Mouse (Mus musculus): ENCODE results near the gene Trp53tg5. TPM values are rescaled to one million over a fixed set of nuclear protein-coding genes. Genes with fewer than 3 reads are reported as not detected.

The Trp53tg5 gene
- polyA plus RNA-seq, 1 experiment, result not detected

DNA sequence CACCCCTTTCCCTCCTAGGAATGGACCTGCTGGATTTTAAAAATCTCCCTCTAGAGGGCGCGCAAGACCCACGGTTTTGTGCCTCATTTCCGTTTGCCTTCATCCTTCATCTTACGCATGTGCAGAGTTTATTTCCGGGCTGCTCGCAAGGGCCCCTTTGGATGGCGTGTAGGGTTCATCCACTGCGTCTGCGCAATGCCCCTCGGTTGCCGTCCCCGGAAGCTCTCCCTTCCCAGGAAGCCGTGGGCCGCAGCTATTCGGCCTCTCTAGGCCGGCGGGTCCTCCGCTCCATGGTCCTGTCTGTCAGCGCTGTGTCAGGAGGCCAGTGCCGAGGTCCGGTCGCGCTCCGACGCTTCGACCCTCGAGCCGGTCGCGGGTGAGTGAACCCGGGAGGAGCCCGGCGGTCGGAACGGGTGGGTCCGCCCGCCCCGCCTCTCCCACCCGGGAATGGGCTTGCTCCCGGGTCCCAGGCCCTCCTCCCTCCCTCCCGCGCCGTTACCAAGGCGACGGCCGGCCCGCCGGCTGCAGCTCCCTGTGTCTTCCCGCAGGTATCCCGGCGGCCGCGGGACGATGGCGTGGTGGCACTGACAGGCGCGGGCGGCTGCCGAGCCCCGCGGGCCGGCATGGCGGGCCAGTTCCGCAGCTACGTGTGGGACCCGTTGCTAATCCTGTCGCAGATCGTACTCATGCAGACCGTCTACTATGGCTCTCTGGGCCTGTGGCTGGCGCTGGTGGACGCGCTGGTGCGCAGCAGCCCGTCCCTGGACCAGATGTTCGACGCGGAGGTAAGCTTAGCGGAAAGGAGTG, 12.6 kb downstream of the Trp53tg5 start, which contains the start of gene Gm20458:
Gene Gm20458 (plus strand): TSS at position 223 of the 807 bp plus-strand sequence.
- Histone ChIP-seq H3K9ac (ENCODE audit: low read depth, poor library complexity, severe bottlenecking) (peak within 1 kb of the TSS; percentile 60), H3K9me3 (replicated peaks; ENCODE audit: control insufficient read depth, insufficient read depth, low read length, poor library complexity, severe bottlenecking) (no peaks in the 10 kb centered on the region), H3K4me1 (ENCODE audit: control insufficient read depth, insufficient read depth, low read length) (no peaks in the 10 kb centered on the region), H3K4me3 (ENCODE audit: low read depth, low read length) (peak within 1 kb of the TSS; percentile 94), H3K27ac (ENCODE audit: insufficient read depth, low read length) (no peak within 1 kb of the TSS), H3K27me3 (ENCODE audit: control insufficient read depth, insufficient read depth, low read length, poor library complexity, severe bottlenecking) (no peaks in the 10 kb centered on the region), H3K36me3 (ENCODE audit: control insufficient read depth, insufficient read depth, low read length, poor library complexity, severe bottlenecking) (peaks cover 3% of the 10 kb centered on the region)
- TF ChIP-seq POLR2A (IDR thresholded peaks at IDR 0.05; ENCODE audit: insufficient read depth, low read length), result no peak
- peak; percentile 48 for TF ChIP-seq CTCF (IDR thresholded peaks at IDR 0.05; ENCODE audit: low read depth, low read length)

DNA sequence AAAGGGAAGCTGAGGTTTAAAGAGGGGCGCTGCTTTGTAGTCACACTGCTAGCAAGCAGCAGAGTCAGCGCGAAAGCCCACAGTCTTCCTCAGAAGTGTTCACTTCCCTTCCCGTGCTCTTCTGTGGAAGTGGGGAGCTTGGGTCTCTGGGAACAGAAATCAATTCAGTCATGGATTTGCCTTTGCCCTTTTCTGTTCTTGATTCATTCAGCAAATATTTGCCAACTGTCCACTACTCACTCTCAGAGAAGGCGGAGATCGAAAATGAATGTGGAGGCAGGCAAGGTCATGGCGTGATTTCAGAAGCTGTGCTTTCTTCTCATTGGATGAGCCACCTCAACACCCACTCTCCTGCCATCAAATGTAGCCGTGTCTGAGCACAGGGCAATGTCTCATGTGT, 15.0 kb downstream of the Trp53tg5 start:
- H3K27me3 ChIP-seq (ENCODE audit: control insufficient read depth, insufficient read depth, low read length, poor library complexity, severe bottlenecking), result no peaks in the 10 kb centered on the region
- peaks cover 3% of the 10 kb centered on the region for H3K36me3 ChIP-seq (ENCODE audit: control insufficient read depth, insufficient read depth, low read length, poor library complexity, severe bottlenecking)
- H3K4me1 ChIP-seq (ENCODE audit: control insufficient read depth, insufficient read depth, low read length), result peaks cover 8% of the 10 kb centered on the region
- TF ChIP-seq CTCF (IDR thresholded peaks at IDR 0.05; ENCODE audit: low read depth, low read length) (no peak), EP300 (IDR thresholded peaks at IDR 0.05; ENCODE audit: insufficient read depth, low read depth, low read length) (no peak), POLR2A (IDR thresholded peaks at IDR 0.05; ENCODE audit: insufficient read depth, low read length) (no peak)
- H3K9ac ChIP-seq (ENCODE audit: low read depth, poor library complexity, severe bottlenecking), result no peak overlapping the region
- no peaks in the 10 kb centered on the region for H3K9me3 ChIP-seq (replicated peaks; ENCODE audit: control insufficient read depth, insufficient read depth, low read length, poor library complexity, severe bottlenecking)
- H3K27ac ChIP-seq (ENCODE audit: insufficient read depth, low read length), result no peak overlapping the region
- H3K4me3 ChIP-seq (ENCODE audit: low read depth, low read length), result no peak overlapping the region

DNA sequence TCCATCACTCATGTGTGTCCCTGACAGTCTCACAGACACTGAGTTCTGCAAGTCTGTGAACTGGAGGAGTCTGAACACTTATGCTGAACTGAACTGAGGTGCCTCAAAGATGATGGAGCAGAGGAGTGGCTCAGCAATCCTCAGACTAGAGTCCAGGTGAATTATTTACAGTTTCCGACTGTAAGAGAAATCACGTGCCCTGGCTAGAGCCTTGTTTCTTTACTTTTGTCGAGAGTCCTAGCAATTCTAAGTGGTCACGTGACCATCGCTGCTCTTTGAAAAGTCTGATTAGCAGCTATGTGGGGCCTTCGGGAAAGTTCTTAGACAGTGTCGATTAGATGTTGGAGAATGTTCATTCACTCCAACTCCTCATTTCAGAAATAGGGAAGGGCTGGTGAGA, 15.6 kb downstream of the Trp53tg5 start:
- H3K9ac ChIP-seq (ENCODE audit: low read depth, poor library complexity, severe bottlenecking), result no peak overlapping the region
- H3K9me3 ChIP-seq (replicated peaks; ENCODE audit: control insufficient read depth, insufficient read depth, low read length, poor library complexity, severe bottlenecking), result no peaks in the 10 kb centered on the region
- no peaks in the 10 kb centered on the region for H3K36me3 ChIP-seq (ENCODE audit: control insufficient read depth, insufficient read depth, low read length, poor library complexity, severe bottlenecking)
- H3K4me1 ChIP-seq (ENCODE audit: control insufficient read depth, insufficient read depth, low read length), result peaks cover 12% of the 10 kb centered on the region
- H3K27ac ChIP-seq (ENCODE audit: insufficient read depth, low read length), result peak overlapping the region; percentile 72
- TF ChIP-seq CTCF (IDR thresholded peaks at IDR 0.05; ENCODE audit: low read depth, low read length) (no peak), EP300 (IDR thresholded peaks at IDR 0.05; ENCODE audit: insufficient read depth, low read depth, low read length) (no peak), POLR2A (IDR thresholded peaks at IDR 0.05; ENCODE audit: insufficient read depth, low read length) (no peak)
- no peaks in the 10 kb centered on the region for H3K27me3 ChIP-seq (ENCODE audit: control insufficient read depth, insufficient read depth, low read length, poor library complexity, severe bottlenecking)
- H3K4me3 ChIP-seq (ENCODE audit: low read depth, low read length), result no peak overlapping the region

DNA sequence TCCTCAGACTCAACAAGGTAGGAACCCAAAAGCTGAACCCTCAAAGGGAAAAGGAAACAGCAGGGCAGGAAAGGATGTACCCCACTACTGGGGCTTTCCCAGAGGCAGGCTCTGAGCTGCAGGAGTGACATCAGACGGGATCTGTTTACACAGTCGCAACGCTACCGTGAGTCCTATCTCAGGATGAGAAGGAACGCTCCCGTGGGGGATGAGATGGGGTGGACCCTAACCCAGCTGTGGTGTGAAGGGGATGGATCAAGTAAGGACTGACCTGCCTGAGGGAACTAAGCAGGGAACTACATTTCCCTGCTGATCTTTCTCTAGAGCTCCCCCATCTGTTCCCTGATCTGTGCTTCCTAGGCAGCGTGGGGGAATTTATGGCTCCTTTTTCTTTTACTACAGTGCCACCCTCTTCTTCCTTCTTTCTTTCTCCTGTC, 16.6 kb downstream of the Trp53tg5 start, which contains the start of gene Sys1:
Gene Sys1 (plus strand): TSS at position 101 of the 437 bp plus-strand sequence.
- Histone ChIP-seq H3K4me1 (ENCODE audit: control insufficient read depth, insufficient read depth, low read length) (peaks cover 17% of the 10 kb centered on the region), H3K27me3 (ENCODE audit: control insufficient read depth, insufficient read depth, low read length, poor library complexity, severe bottlenecking) (no peaks in the 10 kb centered on the region), H3K4me3 (ENCODE audit: low read depth, low read length) (peak within 1 kb of the TSS; percentile 11; the same call in 1 of the 2 replicates), H3K9ac (ENCODE audit: low read depth, poor library complexity, severe bottlenecking) (peak within 1 kb of the TSS; percentile 0), H3K9me3 (replicated peaks; ENCODE audit: control insufficient read depth, insufficient read depth, low read length, poor library complexity, severe bottlenecking) (no peaks in the 10 kb centered on the region), H3K27ac (ENCODE audit: insufficient read depth, low read length) (peak within 1 kb of the TSS; percentile 72), H3K36me3 (ENCODE audit: control insufficient read depth, insufficient read depth, low read length, poor library complexity, severe bottlenecking) (no peaks in the 10 kb centered on the region)
- TF ChIP-seq POLR2A (IDR thresholded peaks at IDR 0.05; ENCODE audit: insufficient read depth, low read length) (no peak), EP300 (IDR thresholded peaks at IDR 0.05; ENCODE audit: insufficient read depth, low read depth, low read length) (no peak), CTCF (IDR thresholded peaks at IDR 0.05; ENCODE audit: low read depth, low read length) (no peak)

DNA sequence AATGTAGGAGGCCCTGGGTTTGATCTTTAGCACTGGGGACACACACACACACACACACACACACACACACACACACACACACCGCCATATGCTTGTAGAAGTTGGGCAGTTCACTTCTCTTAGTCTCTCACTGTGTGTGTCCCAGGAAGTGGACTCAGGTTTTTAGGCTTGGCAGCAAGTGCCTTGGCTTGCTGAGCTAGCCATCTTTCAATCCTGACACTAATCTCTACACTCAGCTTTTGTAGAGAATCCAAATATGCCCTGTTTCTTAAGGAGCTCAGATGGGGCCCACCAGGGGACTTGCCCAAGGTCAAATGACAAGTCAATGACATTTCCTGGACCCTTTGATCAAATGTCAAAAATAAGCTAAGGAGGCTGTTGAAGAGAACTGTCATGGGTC, 17.1 kb downstream of the Trp53tg5 start:
- no peak for TF ChIP-seq POLR2A (IDR thresholded peaks at IDR 0.05; ENCODE audit: insufficient read depth, low read length)
- no peak for TF ChIP-seq CTCF (IDR thresholded peaks at IDR 0.05; ENCODE audit: low read depth, low read length)
- TF ChIP-seq EP300 (IDR thresholded peaks at IDR 0.05; ENCODE audit: insufficient read depth, low read depth, low read length), result no peak
- Histone ChIP-seq H3K9ac (ENCODE audit: low read depth, poor library complexity, severe bottlenecking) (peak overlapping the region; percentile 0; the same call in 1 of the 2 replicates), H3K36me3 (ENCODE audit: control insufficient read depth, insufficient read depth, low read length, poor library complexity, severe bottlenecking) (no peaks in the 10 kb centered on the region), H3K27ac (ENCODE audit: insufficient read depth, low read length) (peak overlapping the region; percentile 41; the same call in 1 of the 2 replicates), H3K27me3 (ENCODE audit: control insufficient read depth, insufficient read depth, low read length, poor library complexity, severe bottlenecking) (no peaks in the 10 kb centered on the region), H3K9me3 (replicated peaks; ENCODE audit: control insufficient read depth, insufficient read depth, low read length, poor library complexity, severe bottlenecking) (no peaks in the 10 kb centered on the region), H3K4me3 (ENCODE audit: low read depth, low read length) (no peak overlapping the region), H3K4me1 (ENCODE audit: control insufficient read depth, insufficient read depth, low read length) (peaks cover 17% of the 10 kb centered on the region)
